Mouse (Mus musculus) c-Kit-negative CD71-positive TER-119-positive erythroid progenitor cells, embryonic 14.5 days (primary cell): ENCODE results near the gene Zfp398.

Experiments
- DNase-seq: peaks from one replicate; pipeline ENCODE4 v3.0.0-alpha.2; 2013; ENCODE audit warnings: low read depth, low spot score

Gene Zfp398

GRCm38 (mm10) chr6:47835482-47835983 lies at the start of gene Zfp398:
Gene Zfp398, plus strand, starts transcription at chr6:47835661.
- peak; percentile 86 for DNase-seq

GRCm38 (mm10) chr6:47787941-47788736 lies 47.3 kb upstream of the Zfp398 start:
- DNase-seq = peak; percentile 65

GRCm38 (mm10) chr6:47788821-47789220 lies 46.6 kb upstream of the Zfp398 start:
- DNase-seq = no peak

- DNase-seq = peak; percentile 50
Measured at GRCm38 (mm10) chr6:47790745-47791144, 44.7 kb upstream of the Zfp398 start.

GRCm38 (mm10) chr6:47792533-47792932 lies 42.9 kb upstream of the Zfp398 start:
- no peak for DNase-seq

- DNase-seq = no peak
Measured at GRCm38 (mm10) chr6:47793284-47793683, 42.2 kb upstream of the Zfp398 start.

GRCm38 (mm10) chr6:47794106-47794830 lies 41.2 kb upstream of the Zfp398 start:
- DNase-seq = no peak

- DNase-seq = peak; percentile 47
Measured at GRCm38 (mm10) chr6:47799079-47799478, 36.4 kb upstream of the Zfp398 start.

GRCm38 (mm10) chr6:47805520-47805919 lies 29.9 kb upstream of the Zfp398 start:
- DNase-seq = no peak

- no peak for DNase-seq
Measured at GRCm38 (mm10) chr6:47807419-47807818, 28.0 kb upstream of the Zfp398 start.

GRCm38 (mm10) chr6:47808545-47808944 lies 26.9 kb upstream of the Zfp398 start:
- no peak for DNase-seq

- DNase-seq = no peak
Measured at GRCm38 (mm10) chr6:47809053-47809452, 26.4 kb upstream of the Zfp398 start.

GRCm38 (mm10) chr6:47810181-47810580 lies 25.3 kb upstream of the Zfp398 start:
- DNase-seq = no peak

- DNase-seq = no peak
Measured at GRCm38 (mm10) chr6:47811324-47811723, 24.1 kb upstream of the Zfp398 start.

- DNase-seq = no peak
Measured at GRCm38 (mm10) chr6:47812271-47812915, 23.1 kb upstream of the Zfp398 start.

- peak; percentile 86 for DNase-seq
Measured at GRCm38 (mm10) chr6:47813257-47813878, 22.1 kb upstream of the Zfp398 start, which contains the start of gene Pdia4. Gene Pdia4, minus strand, starts transcription at chr6:47813430.

- DNase-seq = no peak
Measured at GRCm38 (mm10) chr6:47816151-47816550, 19.3 kb upstream of the Zfp398 start.

- no peak for DNase-seq
Measured at GRCm38 (mm10) chr6:47818721-47819120, 16.7 kb upstream of the Zfp398 start.

- DNase-seq = no peak
Measured at GRCm38 (mm10) chr6:47819626-47820325, 15.7 kb upstream of the Zfp398 start.

GRCm38 (mm10) chr6:47821236-47821635 lies 14.2 kb upstream of the Zfp398 start:
- DNase-seq = no peak

- no peak for DNase-seq
Measured at GRCm38 (mm10) chr6:47821776-47822175, 13.7 kb upstream of the Zfp398 start.
